Mouse (Mus musculus) c-Kit-positive CD71-positive TER-119-negative erythroid progenitor cells, embryonic 14.5 days (primary cell): ENCODE results near the gene Prcd.
A peak's percentile ranks its signal among the peaks of the same experiment; 100 is the strongest.
"Not testable (repeated sequence)": the region's sequence is repeated elsewhere in the genome, so short reads cannot be mapped to it uniquely, and the experiment has no call there.

ENCODE experiments used
- DNase-seq: peaks from one replicate; pipeline ENCODE4 v3.0.0-alpha.2; 2013; ENCODE audit warnings: low read depth

Gene Prcd

DNA sequence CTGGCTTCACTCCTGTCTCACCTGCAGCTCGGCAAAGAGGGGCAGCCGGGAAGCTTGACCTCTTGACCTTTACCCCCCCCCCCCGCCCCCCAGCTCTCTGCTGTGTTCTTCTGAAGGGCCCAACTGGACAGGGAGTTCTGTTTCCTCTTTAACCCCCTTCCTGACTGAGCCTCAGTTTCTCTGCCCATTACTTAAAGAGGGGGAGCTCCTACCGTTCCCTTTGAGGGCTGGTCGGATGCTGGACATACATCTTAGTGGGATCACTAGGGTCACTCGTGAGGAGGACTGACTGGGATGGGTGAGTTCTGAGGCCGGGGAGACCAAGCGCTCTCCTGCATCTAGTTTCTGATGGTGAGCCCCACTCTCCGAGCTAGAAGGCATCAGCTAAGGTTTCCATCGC is at the start of gene Prcd:
Prcd (plus strand) TSS at position 301 of the 400 bp plus-strand sequence.
- no peak for DNase-seq

DNA sequence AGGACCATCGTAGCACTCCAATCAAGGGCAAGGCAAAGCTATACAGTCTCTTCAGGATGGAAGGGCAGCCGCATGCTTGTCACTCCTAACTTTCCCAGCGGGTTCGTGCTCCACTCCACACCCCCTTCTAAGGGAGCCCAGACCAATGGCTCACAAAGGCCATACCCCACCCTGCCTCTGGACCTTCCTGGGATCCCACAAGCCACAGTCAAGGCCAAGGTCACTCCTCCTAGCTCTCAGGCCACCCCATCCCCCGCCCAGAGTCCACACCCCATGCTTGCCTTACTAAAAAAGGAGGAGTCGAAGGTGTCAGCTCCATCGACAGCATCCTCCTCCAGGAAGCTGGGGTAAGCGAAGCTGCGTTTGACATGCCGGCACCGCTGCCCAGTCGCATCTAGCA is 49.2 kb upstream of the Prcd start:
- no peak for DNase-seq

DNA sequence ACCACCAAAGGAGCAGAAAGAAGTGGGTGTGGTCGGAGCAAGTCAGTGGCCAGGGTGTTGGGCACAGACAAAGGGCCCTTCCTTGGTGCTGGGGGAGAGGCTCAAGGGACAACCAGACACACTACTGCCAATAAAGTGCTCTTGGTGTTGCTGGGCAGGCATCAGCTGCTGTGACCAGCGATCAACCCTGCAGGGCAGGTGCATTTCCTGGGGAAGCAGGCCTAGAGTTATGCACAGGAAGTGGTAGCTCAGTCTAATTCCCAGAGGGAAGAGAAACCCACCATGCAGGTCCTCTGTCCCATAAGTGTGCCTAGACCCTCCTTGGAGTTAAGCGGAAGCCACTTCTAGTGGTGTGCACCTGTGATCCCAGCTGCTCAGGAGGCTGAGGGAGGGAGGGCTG is 45.6 kb upstream of the Prcd start:
- no peak for DNase-seq

DNA sequence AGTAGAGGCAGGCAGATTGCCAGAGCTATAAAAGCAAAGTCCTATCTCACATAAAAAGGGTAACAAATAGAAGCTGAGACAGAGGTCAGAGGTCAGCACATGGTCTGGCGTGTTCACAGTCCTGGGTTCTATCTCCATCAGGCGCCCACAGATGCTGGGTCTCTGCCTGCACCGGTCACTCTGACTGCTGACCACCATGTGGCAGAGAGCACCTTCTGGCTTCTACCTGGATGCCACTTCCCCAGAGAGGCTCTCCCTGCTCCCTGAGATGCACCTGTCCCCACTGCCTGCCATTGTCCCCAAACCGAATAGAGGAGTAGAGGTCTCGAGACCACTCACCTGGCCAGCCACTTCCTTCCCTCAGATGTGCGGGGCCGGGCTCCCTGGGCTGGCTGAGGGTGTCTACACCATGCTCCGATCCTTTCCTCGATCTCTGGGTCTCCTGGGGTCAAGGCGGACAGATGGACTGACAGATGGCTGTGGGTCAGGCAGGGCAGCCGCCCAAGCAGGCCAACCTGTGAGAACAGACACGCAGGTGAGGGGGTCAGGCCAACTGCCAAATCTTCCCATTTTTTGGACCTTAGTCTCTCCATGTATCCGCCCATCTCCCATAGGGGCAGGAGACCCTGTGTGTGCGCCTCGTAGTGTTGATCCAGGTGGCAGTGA is 43.2 kb upstream of the Prcd start:
- no peak for DNase-seq

DNA sequence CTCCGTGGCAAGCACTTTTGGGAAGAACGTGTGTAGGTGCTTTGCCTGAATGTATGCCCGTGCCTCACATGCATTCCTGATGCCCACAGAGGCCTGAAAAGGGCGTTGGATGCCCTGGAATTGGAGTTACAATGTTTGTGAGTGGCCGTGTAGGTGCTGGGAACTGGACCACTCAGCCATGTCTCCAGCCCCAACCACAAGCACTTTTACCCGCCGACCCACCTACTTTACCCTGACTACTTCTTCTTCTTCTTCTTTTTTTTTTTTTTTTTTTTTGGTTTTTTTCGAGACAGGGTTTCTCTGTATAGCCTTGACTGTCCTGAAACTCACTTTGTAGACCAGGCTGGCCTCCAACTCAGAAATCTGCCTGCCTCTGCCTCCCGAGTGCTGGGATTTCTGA is 42.2 kb upstream of the Prcd start:
- not testable (repeated sequence) for DNase-seq

DNA sequence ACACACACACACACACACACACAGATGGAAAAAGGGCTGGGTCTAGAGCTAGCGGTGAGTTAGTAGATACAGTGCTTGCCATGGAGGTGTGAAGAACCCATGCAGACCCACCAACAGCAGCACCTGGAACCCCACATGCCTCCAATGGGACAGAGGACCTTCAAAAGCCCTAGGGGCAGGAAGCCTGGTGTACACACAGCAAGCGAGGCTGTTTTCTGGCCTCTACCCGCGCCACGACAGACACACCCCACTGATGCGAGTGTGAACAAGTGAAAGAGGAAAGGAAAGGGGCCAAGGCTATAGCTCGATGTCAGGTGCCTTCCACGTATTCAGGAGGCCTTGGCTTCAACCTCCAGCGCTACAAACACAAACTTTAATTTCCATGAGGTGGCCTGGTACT is 41.5 kb upstream of the Prcd start:
- DNase-seq = no peak

DNA sequence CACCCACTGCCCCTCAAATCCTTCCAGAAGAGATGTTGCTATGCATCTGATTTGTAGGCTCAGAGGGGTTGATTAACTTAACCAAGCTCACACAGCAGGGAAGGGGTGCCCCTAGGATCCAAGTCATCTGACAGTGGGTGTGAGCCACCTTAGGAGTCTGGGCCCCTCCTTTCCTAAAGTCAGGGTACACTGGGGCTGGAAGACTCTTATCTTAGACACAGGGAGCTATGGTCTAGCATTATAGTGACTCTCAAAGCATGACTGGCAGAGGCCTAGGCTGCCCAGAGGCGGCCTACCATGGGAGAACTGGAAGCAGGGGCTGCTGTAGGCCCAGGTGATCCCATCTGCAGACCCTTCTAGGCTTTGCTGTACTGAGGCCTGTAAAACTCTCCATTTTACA is 40.8 kb upstream of the Prcd start:
- DNase-seq = no peak

DNA sequence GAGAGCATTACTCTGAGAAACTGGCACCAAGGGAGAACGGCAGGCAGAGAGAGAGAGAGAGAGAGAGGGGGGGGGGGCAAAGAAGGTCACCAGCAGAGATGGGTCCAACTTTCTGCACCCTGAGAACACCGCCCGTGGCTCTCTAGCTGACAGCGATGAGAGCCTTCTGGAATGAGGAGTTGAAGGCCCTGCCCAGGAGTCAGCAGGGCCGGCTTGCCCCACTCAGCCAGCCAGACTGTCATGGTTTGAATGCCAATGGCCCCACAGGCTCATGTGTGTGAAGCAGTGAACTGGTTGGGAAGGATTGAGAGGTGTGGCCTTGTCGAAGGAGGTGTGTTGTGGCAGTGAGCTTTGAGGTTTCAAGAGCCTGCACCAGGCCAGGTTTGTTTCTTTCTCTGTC is 40.1 kb upstream of the Prcd start:
- no peak for DNase-seq

DNA sequence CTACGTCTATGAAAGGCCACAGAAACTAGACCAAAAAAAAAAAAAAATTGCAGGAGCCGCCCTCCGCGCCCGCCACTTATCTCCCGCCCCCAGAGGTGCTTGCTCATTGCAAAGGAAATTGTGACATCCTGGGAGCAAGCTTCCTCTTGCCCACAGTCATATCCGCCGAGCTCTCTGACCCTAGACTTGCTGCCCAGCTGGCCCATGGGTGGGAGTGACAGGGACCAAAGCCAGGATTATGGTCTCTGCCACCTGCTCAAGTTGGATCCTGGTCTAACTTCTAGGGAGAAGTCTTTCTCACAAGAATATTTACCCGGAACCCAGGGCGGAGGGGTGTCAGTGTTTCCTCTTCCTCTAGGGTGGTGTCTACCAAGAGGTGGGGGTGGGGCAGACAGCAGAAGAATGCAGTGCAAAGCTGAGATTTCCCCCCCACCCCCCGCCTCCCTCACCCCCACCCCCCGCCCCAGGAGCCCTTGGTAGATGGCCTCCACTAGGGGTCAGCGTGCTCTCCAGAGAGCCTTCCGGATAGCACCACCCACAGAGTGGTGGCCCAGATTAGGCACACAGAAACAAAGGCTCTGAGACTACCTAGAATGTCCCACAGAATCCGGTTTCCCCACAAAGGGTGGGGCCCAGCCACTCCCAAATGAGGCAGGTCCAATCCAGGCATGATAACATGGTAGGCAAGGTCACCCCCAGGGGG is 37.4 kb upstream of the Prcd start:
- peak; percentile 83 for DNase-seq

DNA sequence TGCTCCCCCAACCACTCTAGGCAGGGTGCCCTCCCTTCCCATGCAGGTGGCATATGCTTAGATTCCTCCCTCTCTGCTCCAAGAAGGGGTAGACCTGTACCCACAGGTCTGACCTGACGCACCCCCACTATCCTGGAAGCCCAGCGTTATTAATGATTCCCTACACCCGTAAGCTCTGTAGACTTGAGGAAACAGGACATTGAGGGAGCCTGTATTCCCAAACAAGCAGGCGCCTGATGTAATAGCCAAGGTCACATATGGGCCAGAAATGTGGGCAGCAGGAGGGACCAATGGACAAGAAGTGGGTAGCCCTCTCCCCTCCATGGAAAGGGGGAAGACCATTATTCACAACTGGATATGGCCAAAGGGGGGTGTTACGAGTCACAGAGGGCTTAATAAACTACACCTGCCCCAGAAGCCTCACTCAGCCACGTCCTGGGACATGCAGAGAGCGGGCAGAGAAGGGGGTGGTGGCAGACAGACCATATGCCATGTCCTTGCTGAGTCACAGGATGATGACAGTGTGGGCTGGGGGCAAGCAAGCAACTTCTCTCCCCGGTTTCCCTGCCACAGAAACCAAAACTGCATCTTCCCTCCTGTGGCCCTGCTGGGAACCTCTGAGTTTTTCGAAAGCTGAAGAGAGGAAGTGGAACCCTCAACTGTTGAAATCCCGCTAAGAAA is 36.8 kb upstream of the Prcd start:
- no peak for DNase-seq

DNA sequence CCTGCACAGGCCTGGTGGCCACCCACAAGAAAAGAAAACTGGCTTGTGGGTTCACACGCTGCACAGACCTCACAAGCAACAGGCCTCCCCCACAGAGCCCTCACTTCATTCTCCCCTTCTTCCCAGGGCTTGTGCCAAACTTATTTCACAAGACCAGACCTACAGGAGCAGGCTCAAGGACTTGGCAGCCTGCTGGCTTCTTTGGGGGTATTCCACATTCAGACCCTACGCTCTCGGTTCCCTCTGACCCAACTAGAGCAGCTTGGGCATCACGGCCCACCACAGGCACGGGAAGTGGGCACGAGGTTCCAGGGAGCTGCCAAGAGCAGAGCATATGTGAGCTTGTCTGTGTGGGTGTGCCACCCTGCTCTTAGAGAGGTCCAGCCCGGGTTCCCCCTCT is 35.7 kb upstream of the Prcd start:
- DNase-seq = no peak

DNA sequence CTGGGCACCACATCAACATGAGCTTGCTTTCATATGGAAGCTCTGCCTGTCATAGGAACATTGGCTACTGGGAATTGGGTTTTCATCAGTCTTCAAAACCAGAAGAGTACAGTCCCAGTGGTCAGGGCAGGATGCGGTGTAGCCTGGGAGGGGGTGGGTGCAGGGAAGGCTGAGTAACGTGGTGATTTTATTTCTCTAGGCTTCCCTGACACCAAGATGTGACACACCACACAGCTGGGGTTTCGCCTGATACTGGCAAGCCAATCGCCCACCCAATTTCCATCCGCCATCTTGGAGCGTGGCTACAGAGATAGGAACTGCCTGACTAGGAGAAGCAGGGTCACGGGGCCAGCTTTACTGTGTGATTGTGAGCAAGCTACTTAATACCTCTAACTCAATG is 34.7 kb upstream of the Prcd start:
- DNase-seq = no peak

DNA sequence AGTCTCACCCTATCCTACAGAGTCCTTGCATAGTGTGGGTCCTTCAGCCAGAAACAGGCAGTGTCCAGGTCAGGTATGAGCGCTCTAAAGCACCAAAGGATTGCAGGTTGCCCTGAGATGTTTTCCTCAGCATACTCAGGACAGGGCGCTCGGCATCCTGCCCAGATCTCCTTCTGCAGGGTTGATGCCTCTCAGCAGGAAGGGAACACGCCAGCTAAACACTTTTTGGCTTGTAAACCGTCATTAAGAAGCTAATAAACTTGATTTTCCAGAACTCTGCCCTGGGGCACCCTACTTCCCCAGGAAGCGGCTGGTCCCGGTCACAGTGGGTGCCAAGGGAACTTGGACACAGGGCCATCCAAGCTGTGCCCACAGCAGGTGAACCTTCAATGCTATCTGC is 34.2 kb upstream of the Prcd start:
- DNase-seq = no peak

DNA sequence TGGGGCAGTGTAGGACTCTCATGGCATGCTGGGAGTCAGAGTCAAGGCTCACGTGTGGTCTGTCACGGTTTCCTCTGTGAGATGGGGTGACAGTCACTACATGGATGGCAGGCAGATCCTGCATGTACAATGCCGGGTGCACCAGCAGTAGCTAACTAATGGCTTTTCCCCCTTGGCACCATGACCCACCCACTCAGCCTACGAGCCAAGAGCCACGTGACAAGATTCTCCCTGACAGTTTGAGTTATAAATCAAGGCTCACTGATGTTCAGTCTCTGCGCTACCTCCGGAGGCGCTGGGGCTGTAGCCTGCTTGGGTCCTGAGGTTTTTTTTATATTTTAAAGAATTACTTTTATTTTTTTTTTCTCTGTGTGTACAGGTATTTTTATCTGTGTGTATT is 33.8 kb upstream of the Prcd start:
- DNase-seq = no peak

DNA sequence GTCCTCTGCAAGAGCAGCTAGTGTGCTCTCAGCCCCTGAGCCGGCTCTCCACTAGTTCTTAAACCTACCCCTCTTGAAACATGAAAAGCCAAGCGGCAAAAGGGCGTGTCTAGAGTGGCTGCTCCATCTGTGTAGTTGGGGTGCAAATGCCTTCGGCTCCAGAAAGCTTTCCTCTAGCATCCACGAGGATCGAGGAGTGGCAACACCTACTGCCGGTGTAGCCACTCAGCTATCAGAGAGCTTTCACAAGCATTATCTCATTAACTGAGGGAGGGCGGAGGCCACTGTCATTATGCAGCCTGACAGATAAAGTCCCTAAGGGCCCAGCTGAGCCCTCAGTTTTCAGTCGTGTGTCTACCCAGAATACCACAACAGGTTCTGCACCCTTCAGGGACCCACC is 33.3 kb upstream of the Prcd start:
- DNase-seq = peak; percentile 80

DNA sequence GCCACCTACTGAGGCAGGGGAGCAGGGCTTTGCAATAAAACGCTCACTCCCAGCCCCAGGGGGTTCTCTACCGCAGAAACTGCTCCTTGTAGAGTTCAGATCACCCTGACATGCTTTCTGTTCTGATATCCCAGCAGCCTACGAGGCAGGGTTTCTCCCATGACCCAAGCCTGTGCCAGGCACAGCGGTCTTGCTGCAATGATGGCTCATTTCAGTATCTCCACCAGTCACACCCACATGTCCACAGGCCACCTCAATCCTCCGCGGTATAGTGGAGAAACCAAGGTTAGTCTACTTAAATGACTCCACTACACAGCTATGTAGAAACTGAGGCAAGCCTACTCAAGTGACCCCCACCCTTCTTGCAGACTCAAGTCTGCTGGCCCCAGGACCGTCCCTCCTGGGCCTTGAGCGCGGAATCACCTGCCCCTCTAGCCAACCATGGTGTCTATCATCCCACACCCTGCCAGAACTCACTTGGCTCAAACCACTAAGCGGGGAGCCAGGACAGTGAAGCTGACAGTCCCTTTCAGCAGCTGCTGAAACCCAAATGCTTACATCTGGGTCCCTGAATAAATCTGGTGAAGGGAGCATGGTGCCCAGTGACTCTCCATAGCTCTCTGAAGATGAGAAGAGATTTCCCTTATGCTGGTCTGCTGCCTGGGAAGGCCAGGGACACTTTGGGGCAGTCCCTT is 32.6 kb upstream of the Prcd start:
- DNase-seq = no peak

DNA sequence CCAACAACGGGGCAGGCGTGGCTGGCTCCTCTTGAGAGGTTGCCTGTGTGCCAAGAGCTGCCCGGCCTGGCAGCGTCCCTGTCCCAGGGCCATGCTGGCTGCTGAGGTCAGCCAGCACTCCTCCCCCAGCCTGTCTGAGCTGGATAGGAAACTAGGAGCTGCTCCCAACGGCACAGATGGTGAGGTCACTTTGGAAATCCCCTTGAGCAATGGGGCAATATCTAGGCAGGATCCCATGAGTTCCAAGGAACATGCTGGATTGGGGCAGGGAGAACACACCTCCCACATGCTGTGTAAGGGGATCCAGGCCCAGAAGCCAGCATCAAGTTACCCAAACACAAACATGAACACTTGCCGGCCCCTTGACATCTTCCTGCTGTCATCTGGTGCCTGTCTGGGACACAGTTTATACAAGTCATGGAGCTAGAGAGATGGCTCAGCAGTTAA is 32.1 kb upstream of the Prcd start:
- no peak for DNase-seq

DNA sequence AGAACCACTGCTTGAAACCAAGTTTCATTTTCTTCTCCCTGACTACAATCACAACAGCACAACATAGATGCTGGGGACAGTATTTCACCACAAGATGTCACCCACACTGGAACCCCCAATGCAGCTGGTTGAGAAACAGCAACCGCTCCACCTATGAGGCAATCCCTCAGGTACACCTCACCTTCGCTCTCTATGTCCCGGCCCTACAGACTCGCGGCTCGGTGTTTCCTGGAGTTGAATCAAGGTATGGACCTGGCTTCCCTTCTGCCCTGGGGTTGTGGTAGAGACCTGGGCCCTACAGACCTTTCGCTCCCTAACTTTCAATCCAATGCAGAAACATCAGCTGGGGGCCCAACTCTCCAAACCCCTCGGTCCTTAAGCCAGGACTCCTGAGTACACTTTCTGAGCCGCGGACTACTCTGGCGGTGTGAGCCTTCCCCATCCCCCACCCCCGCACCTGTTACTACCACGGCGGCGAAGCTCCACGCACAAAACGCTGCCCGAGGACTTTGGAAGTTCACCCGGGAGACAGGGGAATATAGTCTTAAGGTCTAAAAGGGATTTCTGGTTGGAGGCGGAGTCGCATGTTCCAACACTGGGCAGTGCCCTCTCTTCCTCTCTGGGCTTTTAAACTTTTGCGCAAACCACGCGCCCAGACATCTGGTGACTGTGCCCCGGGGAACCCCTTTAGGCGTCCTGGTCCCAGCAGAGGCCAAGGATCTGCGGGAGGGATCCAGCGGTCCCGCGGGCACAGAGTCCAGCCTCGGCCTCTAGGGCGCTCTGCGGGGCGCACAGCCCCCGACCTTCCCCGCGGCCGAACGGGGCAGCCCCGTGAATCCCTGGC is 29.8 kb upstream of the Prcd start:
- no peak for DNase-seq

DNA sequence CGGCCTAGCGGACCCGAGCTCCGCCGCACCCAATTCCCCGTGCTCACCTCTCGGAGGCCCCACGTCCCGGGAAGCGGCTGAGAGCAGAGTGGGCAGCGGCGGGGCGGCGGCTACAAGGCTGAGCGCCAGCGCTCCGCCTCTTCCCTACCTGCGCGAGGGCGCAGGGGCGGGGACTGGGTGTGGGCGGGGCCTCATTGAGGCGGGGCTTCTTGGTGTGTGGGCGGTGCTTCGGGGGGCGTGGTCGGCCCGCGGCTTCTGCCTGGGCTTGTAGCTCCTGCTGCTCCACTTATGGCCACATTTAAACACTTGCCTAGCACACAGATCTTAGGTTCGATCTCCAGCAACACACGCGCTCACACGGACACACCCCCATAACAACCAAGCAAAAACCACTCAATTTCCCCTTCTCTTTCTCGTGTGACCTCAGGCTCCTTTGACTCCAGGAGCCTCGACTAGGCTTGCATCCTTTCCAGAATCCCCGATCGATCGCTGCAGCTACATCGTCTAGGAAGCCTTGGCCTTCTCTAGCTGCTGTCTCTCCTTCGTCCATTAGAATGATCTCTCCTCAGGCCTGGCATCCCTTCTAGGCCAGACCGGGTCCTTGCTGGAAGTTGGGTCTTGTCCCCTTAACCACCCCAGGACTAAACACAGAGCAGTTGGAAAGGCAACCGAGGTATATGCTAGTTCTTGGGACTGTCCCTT is 29.1 kb upstream of the Prcd start:
- DNase-seq = no peak

DNA sequence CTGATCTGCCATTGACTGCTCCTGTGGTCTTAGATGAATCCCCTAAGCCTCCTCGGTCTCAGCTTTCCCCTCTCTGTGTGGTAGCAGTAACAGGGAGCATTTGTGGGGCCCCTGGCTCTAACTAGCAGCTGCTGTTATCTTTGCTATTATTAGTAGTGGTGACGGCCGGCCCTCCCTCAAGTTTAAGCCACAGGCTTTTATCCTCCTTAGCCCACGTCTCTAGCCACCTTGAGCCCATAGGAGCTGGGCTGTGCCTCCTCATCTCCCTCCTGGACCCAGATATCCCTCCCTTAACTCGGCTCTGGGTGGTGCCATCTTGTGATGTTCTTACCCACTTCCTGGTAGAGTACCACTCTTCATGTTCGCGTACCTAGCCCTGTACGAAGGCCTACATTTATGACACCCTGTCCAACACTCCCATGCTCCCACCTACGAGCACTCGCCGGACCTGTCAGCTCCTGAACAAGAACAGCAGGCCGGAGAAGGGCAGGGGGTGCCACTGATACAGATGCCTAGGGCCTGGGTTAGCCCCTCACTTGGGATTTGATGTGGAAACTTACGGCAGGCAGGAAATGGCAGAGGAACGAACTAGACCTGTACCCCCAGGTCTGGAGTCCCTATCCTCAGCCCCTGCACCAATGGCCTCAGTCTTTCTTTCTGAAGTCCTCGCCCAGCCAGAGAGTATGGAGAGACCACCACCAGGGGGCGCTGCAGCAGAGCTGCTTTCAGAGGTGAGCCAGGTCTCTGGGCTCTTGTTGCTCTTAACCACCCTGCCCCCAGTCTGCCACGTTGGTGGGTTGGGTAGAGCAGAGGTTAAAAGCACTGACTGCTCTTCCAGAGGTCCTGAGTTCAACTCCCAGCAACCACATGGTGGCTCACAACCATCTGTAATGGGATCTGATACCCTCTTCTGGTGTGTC is 28.0 kb upstream of the Prcd start:
- DNase-seq = no peak
